Mouse (Mus musculus): ENCODE data around the gene Pus7l. TPM values are rescaled to one million over a fixed set of nuclear protein-coding genes. Genes with fewer than 3 reads are reported as not detected.

The Pus7l gene
- polyA plus RNA-seq, 1 experiment from 2014 or later: 11.4 TPM

DNA sequence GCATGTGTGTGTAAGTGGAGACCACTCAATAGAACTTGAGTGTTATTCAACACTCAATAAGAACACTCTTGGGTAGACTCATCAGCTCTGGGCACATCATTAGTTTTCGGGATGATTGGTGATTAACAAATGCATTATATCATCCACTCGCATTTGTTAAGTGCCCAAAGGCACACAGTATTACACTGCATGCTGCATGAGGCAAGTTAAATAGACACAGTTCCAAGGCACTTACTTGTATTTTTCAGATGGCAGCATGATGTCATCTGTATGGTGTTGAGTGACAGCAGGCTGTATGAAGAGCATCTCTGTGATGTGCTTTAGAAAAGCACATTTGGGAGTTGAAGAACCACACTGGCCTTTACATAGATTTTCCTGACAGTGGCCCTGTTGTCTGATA is 60.8 kb downstream of the Pus7l start:
- Histone ChIP-seq H3K4me3 (no peak overlapping the region), H3K27me3 (ENCODE audit: poor library complexity, severe bottlenecking) (no peaks in the 10 kb centered on the region), H3K9me3 (no peaks in the 10 kb centered on the region), H3K27ac (no peak overlapping the region), H3K4me1 (peaks cover 39% of the 10 kb centered on the region), H3K36me3 (replicated peaks) (no peaks in the 10 kb centered on the region)
- no peak for DNase-seq (ENCODE audit: extremely low spot score, low spot score)
- 77% methylated on average over 2 of the region's 2 CpGs for WGBS

DNA sequence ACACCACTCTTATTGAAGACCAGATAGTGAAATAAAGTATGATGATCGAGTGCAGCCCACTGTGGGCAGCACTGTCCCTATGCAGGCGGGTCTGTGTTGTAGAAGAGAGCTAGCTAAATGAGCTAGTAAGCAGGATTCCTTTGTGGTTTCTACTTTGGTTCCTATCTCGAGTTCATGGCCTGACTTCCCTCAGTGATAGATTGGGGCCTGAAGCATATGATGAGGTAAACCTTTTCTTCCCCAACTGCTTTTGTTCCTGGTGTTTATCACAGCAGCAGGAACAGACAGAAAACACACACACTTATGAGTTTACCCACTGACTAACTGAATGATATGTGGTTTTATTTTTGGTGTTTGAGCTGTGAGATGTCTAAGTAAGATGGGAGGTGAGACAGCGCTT is 62.6 kb downstream of the Pus7l start:
- H3K27ac ChIP-seq: no peak overlapping the region
- H3K27me3 ChIP-seq (ENCODE audit: poor library complexity, severe bottlenecking): no peaks in the 10 kb centered on the region
- H3K36me3 ChIP-seq (replicated peaks): no peaks in the 10 kb centered on the region
- H3K4me3 ChIP-seq: no peak overlapping the region
- peaks cover 55% of the 10 kb centered on the region for H3K4me1 ChIP-seq
- no peak for DNase-seq (ENCODE audit: extremely low spot score, low spot score)
- H3K9me3 ChIP-seq: no peaks in the 10 kb centered on the region
- WGBS: 87% methylated on average over 4 of the region's 4 CpGs

DNA sequence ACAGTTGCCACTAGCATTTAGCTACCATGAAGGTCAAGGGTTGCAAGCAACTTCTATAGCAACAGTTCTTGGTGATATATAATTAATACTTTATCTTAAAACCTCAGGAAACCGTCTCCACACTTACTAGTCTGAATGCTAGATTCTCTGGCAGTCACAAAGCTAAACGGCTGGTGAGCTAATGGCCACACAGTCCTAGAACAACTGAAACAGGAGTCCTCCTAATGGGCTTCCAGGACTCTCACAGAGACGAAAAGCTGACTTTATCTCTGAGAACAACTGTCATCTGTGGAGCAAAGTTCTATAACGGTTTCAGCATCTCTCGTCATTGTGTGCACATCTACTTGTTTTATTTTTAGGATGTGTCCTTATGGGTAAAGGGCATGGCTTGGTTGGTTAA is 63.1 kb downstream of the Pus7l start:
- H3K27ac ChIP-seq: peak overlapping the region; percentile 76

DNA sequence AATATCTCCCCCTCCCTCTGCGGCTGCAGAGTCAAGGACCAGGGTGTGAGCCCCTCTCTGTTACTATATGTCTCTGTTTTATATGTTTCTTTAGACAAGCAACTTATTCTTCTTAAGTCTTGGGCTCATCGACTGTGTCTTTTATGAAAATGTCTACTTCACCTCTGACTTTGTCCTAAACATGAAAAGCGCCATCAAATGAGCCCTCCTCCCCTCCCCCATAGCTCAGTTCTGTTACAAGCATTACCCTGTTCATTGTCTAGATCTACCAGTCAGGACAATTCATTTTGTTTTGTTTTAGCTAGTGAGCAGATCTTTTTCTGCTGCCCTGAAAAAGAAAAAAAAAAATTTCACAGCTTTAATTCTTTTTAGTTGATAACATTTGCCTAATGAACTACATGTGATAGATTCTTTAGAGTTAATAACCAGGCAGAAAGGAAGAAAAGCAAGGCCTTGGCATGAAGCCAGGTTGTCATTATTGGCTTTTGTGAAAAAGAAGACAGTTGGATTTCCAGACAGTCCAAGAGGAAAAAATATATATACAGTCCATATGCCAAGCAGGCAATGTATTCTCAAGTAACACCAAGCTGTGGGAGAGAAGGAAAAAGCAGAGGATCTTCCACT is 63.7 kb downstream of the Pus7l start:
- Histone ChIP-seq H3K36me3 (replicated peaks) (no peaks in the 10 kb centered on the region), H3K4me3 (no peak overlapping the region), H3K27me3 (ENCODE audit: poor library complexity, severe bottlenecking) (no peaks in the 10 kb centered on the region), H3K4me1 (peaks cover 55% of the 10 kb centered on the region), H3K27ac (peak overlapping the region; percentile 76), H3K9me3 (no peaks in the 10 kb centered on the region)
- 64% methylated on average over 3 of the region's 3 CpGs for WGBS
- DNase-seq (ENCODE audit: extremely low spot score, low spot score): no peak

More for the DNA sequence above, 63.1 kb downstream of the Pus7l start:
- no peak for DNase-seq (ENCODE audit: extremely low spot score, low spot score)
- H3K36me3 ChIP-seq (replicated peaks): no peaks in the 10 kb centered on the region
- no peaks in the 10 kb centered on the region for H3K9me3 ChIP-seq
- no peaks in the 10 kb centered on the region for H3K27me3 ChIP-seq (ENCODE audit: poor library complexity, severe bottlenecking)
- 88% methylated on average over 5 of the region's 5 CpGs for WGBS
- H3K4me1 ChIP-seq: peaks cover 55% of the 10 kb centered on the region
- no peak overlapping the region for H3K4me3 ChIP-seq

DNA sequence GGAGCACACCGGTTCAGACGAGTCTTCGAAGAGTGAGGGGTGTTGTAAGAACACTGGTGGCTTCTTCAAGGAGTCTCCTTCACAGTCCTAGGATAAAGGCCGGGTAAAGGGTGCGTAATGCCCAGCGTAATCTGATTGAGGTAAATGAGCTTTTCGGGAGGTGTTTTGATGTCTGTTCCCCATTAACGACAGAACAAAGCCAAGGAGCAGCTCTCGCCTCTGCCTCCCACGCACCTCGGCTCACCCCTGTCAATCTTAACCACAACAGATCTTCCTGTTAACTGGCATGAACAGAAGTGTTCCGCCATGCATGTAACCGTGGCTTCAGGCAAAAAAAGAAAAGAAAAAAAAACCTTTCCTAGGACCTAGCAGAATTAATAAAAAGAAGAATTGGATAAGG is 64.6 kb downstream of the Pus7l start:
- Histone ChIP-seq H3K4me1 (peaks cover 55% of the 10 kb centered on the region), H3K27me3 (ENCODE audit: poor library complexity, severe bottlenecking) (no peaks in the 10 kb centered on the region), H3K4me3 (peak overlapping the region; percentile 10; the same call in 1 of the 2 replicates), H3K9me3 (no peaks in the 10 kb centered on the region), H3K27ac (peak overlapping the region; percentile 76), H3K36me3 (replicated peaks) (no peaks in the 10 kb centered on the region)
- peak; percentile 45 for DNase-seq (ENCODE audit: extremely low spot score, low spot score)
- 12% methylated on average over 13 of the region's 13 CpGs for whole genome bisulfite sequencing

DNA sequence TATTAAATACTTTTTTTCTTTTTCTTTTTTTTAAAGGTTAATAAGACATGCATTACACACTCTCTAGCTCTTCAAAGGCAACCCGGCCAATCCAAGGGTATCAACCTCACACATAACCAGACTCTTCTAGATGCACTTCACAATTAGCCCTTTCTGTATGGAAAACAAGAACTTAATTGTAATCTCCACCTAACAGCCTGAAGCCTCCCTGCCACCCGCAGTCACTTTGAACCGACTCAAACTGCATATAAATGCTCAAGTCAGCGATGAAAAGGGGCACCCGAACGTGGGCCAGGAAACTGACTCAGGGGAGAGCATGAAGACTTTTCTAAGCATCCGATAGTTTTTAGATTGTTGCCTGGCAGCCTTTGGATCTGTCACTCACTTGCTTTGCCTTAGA is 66.1 kb downstream of the Pus7l start:
- 19% methylated on average over 7 of the region's 7 CpGs for WGBS
- peak; percentile 41 for DNase-seq (ENCODE audit: extremely low spot score, low spot score)

DNA sequence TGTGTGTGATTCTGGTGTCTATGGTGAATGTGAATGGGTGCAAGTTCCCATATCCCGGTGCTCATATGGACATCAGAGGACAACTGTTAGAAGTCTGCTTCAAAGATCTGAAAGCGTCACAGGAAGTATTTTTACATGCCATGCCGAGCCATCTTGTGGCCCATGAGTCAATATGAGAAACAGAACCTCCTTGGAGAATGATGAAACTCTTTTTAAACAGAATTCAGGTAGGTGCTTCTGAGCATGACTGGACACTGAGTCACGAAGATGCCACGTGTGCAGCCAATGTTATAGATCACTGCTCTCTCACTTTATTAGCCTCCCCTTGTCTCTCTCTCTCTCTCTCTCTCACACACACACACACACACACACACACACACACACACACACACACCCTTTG is 67.4 kb downstream of the Pus7l start:
- 93% methylated on average over 5 of the region's 5 CpGs for WGBS
- Histone ChIP-seq H3K27ac (peak overlapping the region; percentile 65; the same call in 1 of the 2 replicates), H3K27me3 (ENCODE audit: poor library complexity, severe bottlenecking) (no peaks in the 10 kb centered on the region), H3K4me1 (peaks cover 44% of the 10 kb centered on the region), H3K9me3 (no peaks in the 10 kb centered on the region), H3K4me3 (no peak overlapping the region), H3K36me3 (replicated peaks) (no peaks in the 10 kb centered on the region)
- DNase-seq (ENCODE audit: extremely low spot score, low spot score): no peak

More for the DNA sequence above, 66.1 kb downstream of the Pus7l start:
- Histone ChIP-seq H3K36me3 (replicated peaks) (no peaks in the 10 kb centered on the region), H3K27ac (peak overlapping the region; percentile 76; the same call in 1 of the 2 replicates), H3K4me3 (no peak overlapping the region), H3K4me1 (peaks cover 47% of the 10 kb centered on the region), H3K9me3 (no peaks in the 10 kb centered on the region), H3K27me3 (ENCODE audit: poor library complexity, severe bottlenecking) (no peaks in the 10 kb centered on the region)

Other genes with a start within 250 kb of the Pus7l start
- gene Adamts20, start 78.1 kb downstream of the Pus7l start, polyA plus RNA-seq (2016; fragmentation: Nextera tagmentation; extraction: Ambion mirVana): 5.0 and 5.4 TPM in 2 replicates
- gene Irak4, start 96 bp upstream of the Pus7l start, polyA plus RNA-seq (2016; fragmentation: Nextera tagmentation; extraction: Ambion mirVana): 3.5 and 3.6 TPM in 2 replicates
- gene Twf1, start 46.3 kb upstream of the Pus7l start, polyA plus RNA-seq (2016; fragmentation: Nextera tagmentation; extraction: Ambion mirVana): 82.7 and 84.0 TPM in 2 replicates
- 0.70 and 0.74 TPM in 2 replicates for gene Tmem117, start 85.7 kb upstream of the Pus7l start, polyA plus RNA-seq (2016; fragmentation: Nextera tagmentation; extraction: Ambion mirVana)